Mouse (Mus musculus): ENCODE data around the gene Tipin.

The Tipin gene

DNA sequence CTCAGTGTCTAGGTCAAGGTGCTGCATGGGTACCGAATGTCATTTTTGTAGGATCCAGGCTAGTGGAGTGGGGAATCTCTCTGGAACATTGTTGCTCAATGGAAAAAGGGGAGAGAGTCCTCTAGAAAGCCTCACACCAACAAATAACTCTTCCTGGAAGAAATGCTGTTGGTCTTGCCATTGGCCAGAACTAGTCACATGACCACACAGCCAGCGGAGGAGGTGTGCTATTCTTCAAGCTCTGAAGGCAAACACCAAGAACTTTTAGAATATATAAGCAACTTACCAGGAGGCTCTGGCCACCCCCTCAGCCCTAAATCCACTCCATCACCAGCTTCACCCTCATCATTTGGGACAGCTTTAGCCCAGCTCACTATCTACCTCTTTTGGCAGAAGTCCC is 62.3 kb downstream of the Tipin start:
- no peak for DNase-seq (ENCODE audit: low read depth, low spot score)

DNA sequence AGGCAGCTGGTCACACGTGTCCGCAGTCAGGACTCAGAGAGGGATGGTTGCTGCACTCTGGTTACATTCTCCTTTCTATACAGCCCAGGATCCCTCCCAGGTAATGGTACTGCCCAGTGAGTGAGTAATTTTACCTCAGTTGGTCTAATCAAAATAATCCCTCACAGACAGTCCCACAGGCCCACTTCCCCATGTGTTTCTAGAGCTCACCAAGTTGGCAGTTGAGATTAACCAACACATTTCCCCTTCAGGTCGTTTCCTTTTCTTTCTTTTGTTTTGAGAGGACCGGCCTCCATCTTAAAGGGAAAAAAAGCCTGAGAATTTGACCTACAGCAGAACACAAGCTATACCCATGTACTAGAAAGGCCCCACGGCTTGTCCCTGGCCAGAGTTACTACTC is 64.5 kb downstream of the Tipin start:
- DNase-seq (ENCODE audit: low read depth, low spot score): no peak

- DNase-seq (ENCODE audit: low read depth, low spot score): peak; percentile 23
Measured at GRCm38 (mm10) chr9:64347377-64347776, 66.0 kb downstream of the Tipin start.

- DNase-seq (ENCODE audit: low read depth, low spot score): no peak
Measured at GRCm38 (mm10) chr9:64349490-64349889, 68.1 kb downstream of the Tipin start.

DNA sequence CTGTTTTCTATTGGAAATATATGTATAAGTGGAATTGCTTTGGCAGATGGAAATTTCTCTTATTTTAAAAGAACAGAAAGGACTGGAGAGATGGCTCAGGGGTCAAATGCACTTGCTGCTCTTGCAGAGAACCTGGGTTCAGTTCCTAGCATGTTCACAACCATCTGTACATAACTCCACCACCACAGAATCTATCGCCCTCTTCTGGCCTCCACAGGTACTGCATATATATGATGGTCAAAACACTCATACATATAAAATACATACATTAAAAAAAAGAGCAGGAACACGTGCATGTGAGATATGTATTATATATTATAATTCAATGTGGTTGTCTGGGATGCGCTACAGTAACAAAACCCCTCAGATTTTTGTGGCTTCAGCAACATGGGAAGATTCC is 69.8 kb downstream of the Tipin start:
- peak; percentile 54 for DNase-seq (ENCODE audit: low read depth, low spot score)

All from A20 (cell line).